Mouse (Mus musculus): ENCODE measurements at regions not wholly inside any gene's neighbourhood (a gene's known extent, or its start where the extent isn't known, plus 50 kb on each side); places are given as distances from the start of the nearest gene placed in this dataset.

DNA sequence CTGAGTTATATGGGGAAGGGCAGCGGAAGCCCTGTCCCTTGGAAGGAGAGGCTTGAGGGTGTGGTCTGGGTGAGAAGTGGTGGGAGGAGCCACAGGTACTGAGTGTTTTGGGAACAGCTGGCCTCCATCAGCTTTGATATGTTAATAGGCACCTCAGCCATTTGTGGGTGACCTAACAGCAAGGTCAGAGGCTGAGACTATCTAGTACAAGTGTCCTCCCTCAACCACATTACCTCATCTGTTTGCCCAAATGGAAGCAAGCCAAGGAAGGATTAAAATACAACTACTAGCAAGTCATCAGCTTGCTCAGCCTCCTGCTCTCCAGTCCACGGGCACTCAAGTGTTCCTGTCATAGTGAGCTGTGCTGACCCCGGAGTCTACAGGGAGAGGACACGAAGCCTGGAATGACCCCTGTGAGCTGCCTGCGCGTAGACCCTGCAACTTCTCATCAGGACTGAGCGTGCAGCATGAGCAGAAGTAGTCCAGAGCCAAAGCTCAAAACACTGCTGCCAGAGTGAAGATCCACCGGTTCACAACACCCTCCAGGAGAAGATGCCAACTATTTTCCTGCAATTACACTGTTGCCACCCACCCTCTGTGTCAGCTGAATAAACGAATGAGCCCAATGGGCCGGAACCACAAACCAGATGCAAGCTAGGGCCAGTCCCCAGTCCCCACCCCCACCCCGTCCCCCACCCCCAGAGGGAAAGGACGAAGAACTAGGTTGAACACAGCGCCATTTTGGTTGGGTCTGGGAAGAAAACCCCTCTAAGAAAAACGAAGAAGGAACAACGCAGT, 239.6 kb downstream of the Qk start:
- no peak for DNase-seq (ENCODE audit: low spot score)

DNA sequence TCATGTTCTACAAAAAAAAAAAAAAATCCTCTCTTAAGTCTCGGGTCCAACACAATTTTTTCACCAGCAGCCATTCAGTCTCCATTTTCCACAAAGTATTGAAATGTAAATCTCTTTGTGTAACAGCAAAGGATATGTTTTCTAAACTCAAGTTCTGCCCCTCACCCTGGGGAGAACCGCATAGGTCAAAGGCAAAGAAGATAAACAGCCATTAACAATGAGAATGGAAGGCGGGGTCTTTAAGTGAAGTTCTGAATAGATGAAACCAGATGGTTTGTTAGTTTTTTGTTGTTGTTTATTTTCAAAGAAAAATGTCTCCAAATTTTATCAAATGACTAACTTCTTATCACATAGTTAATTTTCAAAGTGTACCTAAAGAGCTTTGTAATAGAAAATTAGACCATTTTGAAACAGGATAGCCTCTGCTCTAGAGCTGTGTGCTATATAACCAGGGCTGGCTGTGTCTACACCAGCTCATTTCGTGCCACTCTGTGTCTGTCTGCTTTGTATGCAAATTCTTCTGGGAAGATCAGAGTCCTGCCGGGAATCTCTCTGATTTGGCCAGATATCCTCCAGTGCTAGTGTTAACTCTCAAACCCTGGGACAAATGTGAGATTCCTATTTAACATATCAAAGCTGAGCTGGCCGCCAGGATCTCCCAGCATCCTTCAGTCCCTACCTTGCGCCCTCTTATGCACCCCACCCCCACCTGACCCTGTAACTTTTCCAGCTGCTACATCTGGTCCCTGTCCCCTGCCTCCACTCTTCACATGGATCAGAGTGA, 240.9 kb downstream of the Qk start:
- no peak for DNase-seq (ENCODE audit: low spot score)

DNA sequence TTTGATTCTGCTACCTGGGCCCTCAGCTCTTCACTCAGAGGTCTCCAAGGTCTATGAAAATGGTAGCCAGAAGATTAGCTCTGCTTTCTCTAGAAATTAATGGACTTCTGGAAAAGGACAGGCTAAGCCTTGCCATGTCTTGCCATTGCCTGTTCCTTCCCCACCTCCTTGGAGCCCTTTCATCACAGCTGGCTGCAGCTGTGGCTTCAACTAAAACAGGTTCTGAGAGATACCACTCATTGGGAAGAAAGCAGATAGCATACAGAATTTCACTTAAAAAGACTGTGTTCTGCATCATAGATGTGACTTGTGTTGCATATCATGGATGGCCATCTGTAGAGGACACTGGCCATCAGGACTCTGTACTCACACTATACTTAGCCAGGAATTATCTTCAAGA, 246.4 kb downstream of the Qk start:
- DNase-seq (ENCODE audit: low spot score) = no peak

DNA sequence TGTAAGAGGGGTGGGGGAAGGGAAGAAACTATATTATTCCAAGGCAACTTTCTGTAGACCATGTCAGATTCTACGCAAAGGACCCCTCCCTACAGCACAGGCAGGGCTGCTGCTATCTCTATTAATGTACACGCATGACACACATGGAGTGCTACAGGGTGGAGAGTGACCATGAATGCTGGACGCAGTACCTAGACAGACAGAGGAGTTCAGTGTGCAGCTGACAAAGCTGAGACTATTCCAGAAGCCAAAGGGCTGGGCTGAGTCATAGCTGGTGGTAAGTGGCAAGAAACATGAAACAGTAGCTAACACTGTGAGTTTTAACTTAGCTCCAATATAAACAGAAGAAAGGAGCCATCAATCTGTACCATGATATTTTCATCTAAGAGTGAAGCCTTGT, 250.4 kb downstream of the Qk start:
- DNase-seq (ENCODE audit: low spot score) = no peak

DNA sequence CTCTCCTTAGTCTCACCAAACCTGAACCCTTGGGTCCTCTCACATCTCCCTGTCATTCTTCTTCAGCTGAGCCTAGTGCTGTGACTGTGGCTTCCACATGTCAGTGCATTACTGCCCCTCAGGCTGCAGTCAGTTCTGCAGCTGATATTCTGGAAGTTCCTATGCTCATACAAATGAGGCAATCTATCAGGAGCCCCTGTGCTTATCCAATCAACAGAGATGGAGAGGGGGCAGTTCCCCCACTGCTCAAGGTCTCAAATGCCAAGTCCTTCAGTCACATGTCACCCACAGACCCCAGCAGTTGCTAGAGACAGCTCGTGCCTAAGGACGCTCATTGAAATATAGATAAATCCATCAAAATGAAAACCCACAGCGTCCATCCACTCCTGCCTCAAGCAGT, 254.5 kb downstream of the Qk start:
- no peak for DNase-seq (ENCODE audit: low spot score)

DNA sequence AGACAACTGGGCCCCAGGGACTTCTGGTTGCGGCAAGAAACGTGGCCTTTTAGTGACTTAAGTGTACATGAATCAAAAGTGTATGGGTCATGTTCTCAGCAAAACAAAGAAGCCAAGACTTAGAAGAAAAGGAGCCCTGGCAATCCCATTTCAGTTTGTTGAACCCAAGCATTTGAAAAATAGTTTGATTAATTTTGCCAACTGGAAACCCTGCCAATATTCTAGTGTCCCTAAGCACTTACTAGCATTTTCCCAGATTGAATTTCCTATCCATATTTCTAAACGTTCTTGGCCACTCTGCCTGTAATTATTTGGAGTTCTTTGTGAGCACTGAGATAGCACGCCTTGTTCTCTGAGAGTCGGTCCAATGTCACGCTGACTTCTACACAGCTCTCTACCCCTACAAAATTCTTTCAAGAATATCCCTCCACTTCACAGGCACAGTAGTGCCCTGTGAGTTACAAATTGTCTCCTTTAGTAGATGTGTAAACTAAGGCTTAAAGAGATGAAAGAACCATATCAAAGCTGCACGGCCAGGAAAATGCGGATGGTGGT, 257.0 kb downstream of the Qk start:
- no peak for DNase-seq (ENCODE audit: low spot score)

DNA sequence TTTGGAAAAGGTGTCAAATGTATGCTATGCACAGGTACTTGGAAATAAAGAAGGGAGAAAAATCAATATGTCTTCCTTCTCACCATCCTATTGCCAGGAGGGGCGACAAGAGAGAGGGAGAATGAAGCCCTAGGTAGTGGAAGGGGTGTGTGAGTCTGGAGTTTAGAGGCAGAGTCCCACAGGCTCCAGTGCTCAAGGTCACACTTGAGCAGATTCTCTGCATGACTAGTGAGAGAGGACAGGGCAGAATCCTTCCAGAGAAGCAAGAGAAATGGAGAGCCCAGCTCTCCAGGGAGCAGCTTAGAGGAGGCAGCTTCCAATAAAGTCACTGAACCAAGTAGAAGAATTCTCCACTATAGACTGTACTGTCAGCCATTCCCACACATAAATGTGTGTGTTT, 261.9 kb downstream of the Qk start:
- DNase-seq (ENCODE audit: low spot score) = no peak

DNA sequence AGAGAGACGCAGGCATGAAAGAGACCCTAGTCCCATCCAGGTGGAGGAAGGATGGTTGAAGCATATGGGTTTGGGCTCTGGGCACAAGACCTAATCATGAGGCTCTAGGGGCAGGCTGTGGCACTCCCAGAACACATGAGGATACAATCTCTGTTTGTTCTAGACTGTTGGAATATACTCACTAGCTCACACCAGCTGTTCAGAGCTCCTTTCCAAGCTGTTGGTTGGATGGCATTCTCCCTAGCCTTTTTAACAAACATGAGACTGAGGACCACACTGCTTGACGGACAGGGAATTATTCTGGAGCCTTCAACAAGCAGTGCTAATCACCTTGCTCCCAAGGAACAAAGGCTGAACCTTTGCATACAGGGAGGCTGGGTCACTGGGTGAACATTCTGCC, 263.6 kb downstream of the Qk start:
- no peak for DNase-seq (ENCODE audit: low spot score)

DNA sequence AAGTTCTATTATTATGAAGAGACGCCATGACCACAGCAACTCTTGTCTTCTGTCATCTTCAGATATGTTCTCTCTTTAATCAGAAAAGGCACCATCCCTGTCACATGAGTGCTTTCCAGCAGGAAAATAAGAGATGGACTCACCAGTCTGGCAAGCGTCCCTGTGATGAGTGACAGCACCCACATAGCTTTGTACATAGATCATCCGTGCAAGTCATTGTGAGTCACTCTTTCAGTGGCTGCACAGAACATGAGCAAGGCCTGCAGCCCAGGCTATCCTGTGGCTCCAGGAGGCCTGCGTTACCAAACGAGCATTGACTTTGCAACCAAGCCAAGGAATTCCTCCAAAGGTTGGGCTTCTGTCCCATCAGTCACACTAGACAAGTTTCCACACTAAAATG, 265.3 kb downstream of the Qk start:
- DNase-seq (ENCODE audit: low spot score) = no peak

DNA sequence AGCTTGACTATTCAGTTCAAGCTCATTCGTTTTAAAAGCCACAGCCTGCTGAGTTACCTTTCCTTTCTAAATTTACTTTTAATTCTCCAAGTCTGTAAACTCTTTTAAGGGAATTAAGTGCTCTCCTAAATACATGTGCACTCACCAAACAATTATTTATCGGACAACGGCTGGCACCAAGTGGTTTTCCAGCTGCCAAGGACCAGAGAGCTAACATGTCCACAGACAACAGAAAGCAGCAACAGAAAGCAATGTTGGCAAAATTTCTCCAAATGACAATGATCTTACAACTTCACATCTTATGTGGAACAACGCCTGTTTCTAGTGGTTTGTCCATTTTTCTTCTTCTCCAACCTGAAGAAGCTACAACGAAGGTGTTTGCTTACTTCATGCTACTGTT, 275.3 kb downstream of the Qk start:
- no peak for DNase-seq (ENCODE audit: low spot score)

DNA sequence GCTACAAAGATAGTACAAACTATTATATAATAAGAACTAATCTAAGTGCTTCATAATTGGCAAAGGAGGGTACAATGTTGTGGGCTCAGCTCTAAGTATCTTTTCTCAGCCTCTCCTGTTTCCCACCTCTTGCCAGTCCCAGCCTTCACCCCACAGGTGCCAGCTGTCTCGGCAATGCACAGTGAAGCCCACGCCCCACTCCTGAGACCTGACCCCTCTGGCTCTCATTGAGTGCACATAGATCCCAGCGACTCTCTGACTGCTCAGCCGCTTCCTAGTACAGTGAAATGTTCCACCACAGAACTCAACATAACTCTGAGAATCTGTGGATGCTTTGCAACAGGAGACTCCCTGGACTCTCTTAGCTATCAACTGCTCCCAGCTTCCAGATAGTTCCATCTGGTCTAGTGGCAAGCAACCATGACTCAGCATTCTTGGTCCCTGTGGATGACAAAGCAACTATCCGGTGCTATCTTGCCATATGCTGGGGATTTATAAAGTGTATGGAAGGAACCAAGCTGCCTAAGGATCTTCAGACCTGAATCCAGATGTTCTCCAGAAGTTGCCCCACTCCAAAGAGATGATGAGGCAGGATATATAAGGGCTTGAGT, 277.5 kb downstream of the Qk start:
- DNase-seq (ENCODE audit: low spot score) = no peak

DNA sequence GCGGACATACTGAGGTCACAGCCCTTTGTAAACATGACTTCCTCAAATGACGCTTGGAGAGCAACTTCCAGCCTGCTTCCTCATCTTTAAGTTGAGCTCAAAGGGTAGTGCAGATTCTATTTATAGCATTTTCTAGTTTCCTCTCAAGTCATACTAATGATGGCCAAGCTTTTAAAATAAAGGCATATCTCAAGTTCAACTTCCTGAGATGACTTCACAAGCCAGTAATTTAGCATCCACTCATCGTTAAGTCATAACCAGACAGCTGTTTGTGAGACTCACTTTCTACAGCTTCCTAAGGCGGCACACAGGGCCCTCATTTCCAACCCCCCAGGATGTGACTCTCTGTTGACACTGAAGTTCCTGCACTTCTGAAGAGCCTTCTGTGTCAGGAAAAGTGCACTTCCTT, 278.7 kb downstream of the Qk start:
- no peak for DNase-seq (ENCODE audit: low spot score)

DNA sequence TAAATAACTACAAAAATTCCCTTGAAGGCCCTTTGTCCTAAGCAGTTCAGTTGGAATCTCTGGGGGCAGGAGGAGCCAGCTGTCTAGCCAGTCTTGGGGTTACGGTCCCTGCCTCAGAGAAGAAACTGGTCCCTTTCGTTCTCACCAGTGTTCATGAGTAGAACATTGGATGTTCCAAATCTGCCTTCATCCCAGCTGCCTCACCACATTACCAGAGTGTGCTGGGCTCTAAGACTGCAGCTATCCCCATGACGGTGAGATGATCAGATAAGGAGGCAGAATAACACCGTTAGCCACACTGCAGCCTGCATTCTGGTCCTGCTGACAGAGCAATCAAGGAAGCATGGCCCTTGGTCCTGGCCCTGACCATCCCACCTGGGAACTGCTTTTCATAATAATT, 279.3 kb downstream of the Qk start:
- DNase-seq (ENCODE audit: low spot score) = no peak

DNA sequence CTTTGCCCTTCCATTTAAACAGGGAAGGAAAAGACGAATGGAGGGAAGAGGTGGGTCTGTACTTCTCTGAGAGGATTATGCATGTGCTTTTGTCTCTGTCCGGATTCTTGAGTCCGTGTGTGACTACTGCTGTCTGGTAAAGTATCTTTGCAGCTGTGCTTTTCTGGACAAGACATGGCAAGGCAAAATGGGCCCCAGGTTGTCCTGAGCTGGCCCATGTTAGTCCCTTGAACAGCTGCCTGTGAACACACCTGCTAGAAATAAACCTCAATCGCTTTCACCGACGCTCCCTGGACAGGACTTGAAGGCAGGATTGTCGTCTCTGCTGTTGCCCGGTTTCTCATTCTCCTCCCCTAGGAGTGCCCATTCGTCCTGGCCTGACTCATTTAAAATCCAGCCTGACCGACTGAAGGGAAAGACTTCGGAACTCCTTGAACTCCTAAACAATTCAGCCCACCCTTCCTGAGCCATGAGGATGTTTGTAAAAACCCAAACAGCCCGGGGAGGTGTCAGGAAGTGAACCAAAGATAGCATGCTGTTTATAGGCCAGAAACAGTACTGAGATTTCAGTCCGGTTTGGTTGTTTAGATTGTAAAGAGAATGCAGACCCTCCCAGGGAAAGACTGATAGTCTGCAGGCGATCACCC, 281.7 kb downstream of the Qk start:
- no peak for DNase-seq (ENCODE audit: low spot score)

DNA sequence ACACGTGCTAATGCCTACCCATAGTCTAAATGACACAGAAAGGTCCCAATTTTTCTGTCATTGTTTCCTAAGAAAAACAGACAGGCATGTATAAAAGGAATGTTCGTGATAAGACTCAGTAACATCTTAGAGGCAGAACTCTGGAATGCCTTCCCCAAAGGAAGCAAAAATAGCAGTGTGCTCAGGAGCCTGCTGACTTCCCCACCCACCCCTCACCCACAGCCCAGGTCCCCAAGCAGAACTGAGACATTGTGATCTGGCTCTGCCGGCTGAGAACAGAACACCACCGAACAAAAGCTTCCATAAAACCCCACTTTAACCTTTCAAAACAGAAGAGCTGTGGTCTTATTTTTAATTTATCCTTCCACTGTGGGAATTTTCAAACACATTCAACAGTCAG, 286.1 kb downstream of the Qk start:
- no peak for DNase-seq (ENCODE audit: low spot score)

DNA sequence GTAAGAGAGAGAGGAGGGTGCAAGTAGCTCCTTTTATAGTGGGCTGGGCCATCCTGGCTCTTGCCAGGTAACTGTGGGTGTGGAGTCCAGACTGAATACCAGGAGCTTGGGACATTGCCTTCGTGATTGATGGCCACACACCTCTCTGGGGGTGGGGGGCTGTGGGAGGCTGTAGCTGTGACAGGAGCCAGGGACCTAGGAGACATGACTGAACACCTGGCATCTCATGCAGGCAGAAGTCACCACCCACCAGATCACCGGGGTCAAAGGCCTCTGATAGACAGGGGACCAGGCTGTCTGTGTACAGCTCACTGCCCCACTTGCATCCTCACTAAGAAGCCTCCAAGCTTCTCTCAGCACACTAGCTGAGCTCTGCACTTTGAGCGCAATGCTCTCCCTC, 288.6 kb downstream of the Qk start:
- no peak for DNase-seq (ENCODE audit: low spot score)

DNA sequence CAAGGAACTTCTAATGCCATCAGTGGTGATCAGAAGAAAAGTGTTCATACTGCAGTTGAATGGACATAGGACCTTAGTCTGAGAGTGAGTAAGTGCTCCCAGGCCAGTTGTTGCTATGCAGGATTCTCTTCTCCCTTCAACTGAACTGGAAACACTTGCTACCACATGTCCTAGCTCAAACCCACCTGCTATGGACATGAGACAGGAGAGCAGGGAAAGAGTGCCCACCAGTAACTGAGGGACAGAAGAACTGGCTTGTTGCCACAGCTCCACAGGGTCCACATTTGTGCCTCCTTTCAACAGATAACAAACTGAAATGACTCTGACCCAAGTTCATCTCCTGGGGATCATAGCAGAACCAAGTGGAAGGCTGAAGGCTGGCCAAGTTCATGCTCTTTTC, 292.9 kb downstream of the Qk start:
- DNase-seq (ENCODE audit: low spot score) = no peak

DNA sequence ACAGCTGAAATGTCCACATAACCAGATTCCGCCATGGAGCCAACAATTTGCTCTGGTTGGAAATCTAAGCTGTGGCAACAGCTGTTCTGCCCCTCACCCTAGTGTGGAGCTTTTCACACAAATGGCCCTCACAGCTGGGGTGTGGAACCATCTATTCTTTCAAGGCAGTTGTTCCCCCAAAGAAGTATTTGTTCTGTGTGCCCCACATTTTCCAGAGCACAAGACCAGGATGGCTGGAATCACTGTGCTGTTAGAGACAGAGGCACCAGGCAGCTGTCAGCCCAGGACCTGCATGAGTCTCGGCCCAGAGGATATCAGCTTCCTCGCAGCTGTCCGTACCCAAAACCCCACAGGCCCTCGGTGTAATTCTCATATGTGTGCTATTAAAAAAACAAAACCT, 294.4 kb downstream of the Qk start:
- DNase-seq (ENCODE audit: low spot score) = no peak

DNA sequence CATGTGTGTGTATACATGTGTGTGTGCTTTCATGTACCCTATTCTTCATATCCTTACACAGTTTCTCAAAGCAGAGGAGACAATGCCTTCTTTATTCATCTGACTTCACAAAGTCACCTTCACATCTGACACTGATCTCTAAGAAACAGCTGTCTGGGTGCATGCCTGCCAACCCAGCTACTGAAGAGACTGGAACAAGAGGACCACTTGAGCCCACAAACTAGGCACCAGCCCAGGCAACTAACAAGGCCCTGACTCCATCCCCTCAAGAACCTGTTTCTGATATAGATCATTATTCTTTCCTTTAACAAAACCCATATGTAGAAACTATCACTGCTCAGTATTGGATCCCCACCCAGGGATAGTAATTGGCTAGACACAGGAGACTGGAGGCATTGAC, 295.3 kb downstream of the Qk start:
- no peak for DNase-seq (ENCODE audit: low spot score)

DNA sequence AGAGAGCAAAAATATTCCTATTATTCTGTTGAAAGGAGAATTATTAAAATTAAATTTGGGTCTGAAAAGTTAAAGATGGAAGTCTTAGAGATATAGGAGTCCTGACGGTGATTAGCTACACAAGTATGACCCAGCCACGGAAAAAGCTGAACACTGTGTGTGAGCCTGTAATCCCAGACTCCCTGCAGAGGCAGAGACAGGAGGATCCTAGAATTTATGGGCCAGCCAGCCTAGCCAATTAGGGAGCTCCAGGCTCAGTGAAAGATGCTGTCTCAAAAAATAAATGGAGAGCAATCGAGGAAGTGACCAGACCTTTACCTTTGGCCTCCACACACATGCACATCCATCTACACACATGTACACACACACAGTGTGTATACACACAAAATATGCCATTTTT, 307.5 kb downstream of the Qk start:
- DNase-seq (ENCODE audit: low spot score) = no peak

DNA sequence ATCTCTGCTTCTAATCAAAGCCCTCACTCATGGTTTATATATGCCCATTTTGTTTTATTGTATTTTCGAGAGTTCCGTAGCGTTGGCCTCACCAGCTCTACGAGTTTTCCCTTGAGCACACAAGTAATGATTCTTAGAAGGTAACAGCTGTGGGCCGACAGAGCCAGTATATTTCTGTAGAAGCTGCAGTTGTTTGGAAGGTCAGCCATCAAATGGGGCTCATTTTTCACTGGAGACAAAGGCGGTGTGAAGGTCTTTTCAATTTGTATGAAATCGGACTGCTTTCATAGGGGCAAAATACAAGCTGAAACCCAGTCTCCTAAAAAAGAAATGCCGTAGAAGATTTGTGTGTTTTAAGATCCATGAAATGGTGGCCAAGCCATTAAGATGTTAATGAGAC, 307.9 kb downstream of the Qk start:
- DNase-seq (ENCODE audit: low spot score) = no peak

DNA sequence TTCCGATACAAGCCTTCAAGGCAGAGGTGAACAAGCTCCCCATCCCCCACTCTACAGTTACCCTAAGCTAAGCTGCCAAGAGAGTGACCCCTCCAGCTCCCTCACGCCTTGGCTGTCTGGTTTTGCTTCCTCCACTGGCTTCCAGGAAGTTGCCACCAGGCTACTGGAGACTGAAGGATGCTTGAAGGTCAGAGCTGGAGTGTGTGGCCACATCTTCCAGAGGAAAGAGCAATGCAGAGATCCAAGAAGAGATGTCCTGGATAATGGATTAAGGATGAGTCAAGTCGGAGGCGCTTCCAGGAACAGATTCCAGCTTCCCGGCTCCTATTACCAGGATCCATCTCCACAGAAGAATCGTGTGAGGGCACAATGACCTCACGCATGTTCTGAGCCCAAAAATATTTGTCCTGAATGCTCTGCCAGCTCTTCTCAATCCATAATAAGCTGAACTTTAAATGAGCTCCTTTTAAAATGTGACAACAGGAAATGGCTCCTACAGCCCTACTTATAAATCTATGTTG, 318.5 kb downstream of the Qk start:
- peak; percentile 5 for DNase-seq (ENCODE audit: low spot score)

All from ovary, postnatal 14 days (tissue).